Mouse (Mus musculus) adrenal gland, adult 18-20 months (tissue): ENCODE results near the gene Snx1. TPM values are rescaled to one million over a fixed set of nuclear protein-coding genes. Genes with fewer than 3 reads are reported as not detected.

Experiments
- DNase-seq, 2 experiments: peaks; one replicate each; pipeline ENCODE4 v3.0.0; 2021 to 2022; ENCODE audit warnings: low spot score in 2 of 2
- total RNA-seq, 2 experiments: library from RNA; stranded (reverse); gene quantifications; 1 replicate in 1 of 2; 2 replicates in 1 of 2; pipeline ENCODE4 v1.2.3; 2021

The Snx1 gene
- total RNA-seq, 2 experiments from 2014 or later, result 89.6 to 103 TPM

- no peak for DNase-seq
These were observed 72.8 kb downstream of the Snx1 start for GRCm38 (mm10) chr9:66053620-66054019.

GRCm38 (mm10) chr9:66052731-66053130, 73.7 kb downstream of the Snx1 start:
- DNase-seq, result no peak

- no peak for DNase-seq
These were observed 74.9 kb downstream of the Snx1 start for GRCm38 (mm10) chr9:66051493-66051892.

GRCm38 (mm10) chr9:66049931-66050601, 76.3 kb downstream of the Snx1 start:
- DNase-seq, result no peak

- DNase-seq, result no peak
These were observed 83.1 kb downstream of the Snx1 start for GRCm38 (mm10) chr9:66043241-66043640.

- DNase-seq, result no peak
These were observed 84.1 kb downstream of the Snx1 start for GRCm38 (mm10) chr9:66042331-66042730.

GRCm38 (mm10) chr9:66040801-66041200, 85.6 kb downstream of the Snx1 start:
- DNase-seq, result no peak

- no peak for DNase-seq
These were observed 87.1 kb downstream of the Snx1 start for GRCm38 (mm10) chr9:66039290-66039689.

GRCm38 (mm10) chr9:66038581-66038980, 87.8 kb downstream of the Snx1 start:
- no peak for DNase-seq

Other genes starting within 250 kb of the Snx1 start
- gene Pclaf, start 236.3 kb downstream of the Snx1 start, total RNA-seq, result 1 to 10 TPM; 1.1 to 1.4 TPM
- gene Trip4, start 217.8 kb downstream of the Snx1 start, total RNA-seq, result 10 to 100 TPM; 28.3 to 34.7 TPM
- gene Csnk1g1, start 217.7 kb downstream of the Snx1 start, total RNA-seq, result 10 to 100 TPM; 13.7 to 14.4 TPM
- 100 to 1,000 TPM; 258 to 275 TPM for gene Ppib, start 66.4 kb downstream of the Snx1 start, total RNA-seq
- gene Snx22, start 56.9 kb downstream of the Snx1 start, total RNA-seq, result under 1 TPM; 0.17 to 0.38 TPM
- gene Ciao2a, start within 50 bp of the Snx1 start, total RNA-seq, result 10 to 100 TPM; 68.8 to 80.3 TPM
- gene Dapk2, start 31.6 kb upstream of the Snx1 start, total RNA-seq, result 1 to 10 TPM; 4.4 to 4.9 TPM
- 10 to 100 TPM; 35.1 to 35.4 TPM for gene Herc1, start 223.9 kb upstream of the Snx1 start, total RNA-seq